Mouse (Mus musculus) CH12.LX (cell line): ENCODE measurements around the gene Trio. TPM values are rescaled to one million over a fixed set of nuclear protein-coding genes. Genes with fewer than 3 reads are reported as not detected.

Experiments
- DNase-seq: peaks from one replicate; pipeline ENCODE4 v3.0.0-alpha.2; 2013; ENCODE audit errors: extremely low read depth
- H3K27ac ChIP-seq: 2 replicates; pipeline ENCODE4 v1.5.1; 2012; ENCODE audit warnings: low read depth, mild to moderate bottlenecking, control low read depth, moderate library complexity; ENCODE audit not compliant: insufficient read depth
- H3K27me3 ChIP-seq: replicated peaks from 2 replicates; pipeline ENCODE3; 2012; ENCODE audit warnings: inconsistent platforms
- H3K36me3 ChIP-seq, 2 experiments: replicated peaks in 1 of 2; 2 replicates each; pipeline versions ENCODE3 to v1.6.1; 2012; ENCODE audit warnings: inconsistent platforms in 1 of 2, low read length in 1 of 2, mild to moderate bottlenecking in 1 of 2, mixed read lengths in 1 of 2, moderate library complexity in 1 of 2; ENCODE audit not compliant: control insufficient read depth in 1 of 2, insufficient read depth in 1 of 2
- H3K4me1 ChIP-seq, 2 experiments: 2 replicates each; pipeline ENCODE4 v1.6.1; 2012; ENCODE audit warnings: inconsistent platforms in 1 of 2, moderate library complexity in 1 of 2; ENCODE audit not compliant: insufficient read depth in 2 of 2, control insufficient read depth in 1 of 2
- H3K4me2 ChIP-seq: 2 replicates; pipeline ENCODE4 v1.6.1; 2012; ENCODE audit warnings: low read depth, mild to moderate bottlenecking, control low read depth; ENCODE audit not compliant: poor library complexity, insufficient read depth, severe bottlenecking
- H3K4me3 ChIP-seq, 3 experiments: fragments of 150-350 bp in 1 of 3; sonication (generic) in 1 of 3; replicated peaks in 1 of 3; 2 replicates each; pipeline versions ENCODE3 to v1.5.1; 2011 to 2012; ENCODE audit warnings: low read depth in 2 of 3, low read length in 2 of 3, mild to moderate bottlenecking in 2 of 3, moderate library complexity in 2 of 3, control low read depth in 1 of 3, improper control_type of control experiment in 1 of 3, inconsistent platforms in 1 of 3, mixed read lengths in 1 of 3; ENCODE audit not compliant: poor library complexity in 1 of 3
- H3K79me2 ChIP-seq: replicated peaks from 2 replicates; pipeline ENCODE4 v1.6.1; 2012; ENCODE audit warnings: mild to moderate bottlenecking, moderate library complexity; ENCODE audit not compliant: control insufficient read depth, poor library complexity, insufficient read depth, severe bottlenecking; ENCODE audit errors: extremely low read depth
- H3K9ac ChIP-seq: 2 replicates; pipeline ENCODE4 v1.6.1; 2012; ENCODE audit warnings: low read depth, mild to moderate bottlenecking, control low read depth, moderate library complexity; ENCODE audit not compliant: insufficient read depth
- H3K9me3 ChIP-seq: replicated peaks from 2 replicates; pipeline ENCODE3; 2012; ENCODE audit warnings: low read length, inconsistent platforms, mixed read lengths
- BHLHE40 ChIP-seq: IDR thresholded peaks from 2 replicates; pipeline ENCODE4 v1.6.1; 2011; ENCODE audit warnings: mild to moderate bottlenecking, low read depth, low read length, improper control_type of control experiment
- CHD2 ChIP-seq: IDR thresholded peaks from 2 replicates; pipeline ENCODE4 v1.6.1; 2011; ENCODE audit warnings: low read length, improper control_type of control experiment
- ELF1 ChIP-seq: IDR thresholded peaks from 2 replicates; pipeline ENCODE4 v1.6.1; 2014; ENCODE audit warnings: low read depth, mild to moderate bottlenecking, inconsistent platforms, low read length, improper control_type of control experiment
- EP300 ChIP-seq: IDR thresholded peaks from 2 replicates; pipeline ENCODE4 v1.6.1; 2011; ENCODE audit warnings: low read length, improper control_type of control experiment
- HCFC1 ChIP-seq: IDR thresholded peaks from 2 replicates; pipeline ENCODE4 v1.6.1; 2012; ENCODE audit warnings: low read depth, mild to moderate bottlenecking, inconsistent platforms, low read length, improper control_type of control experiment
- JUN ChIP-seq: IDR thresholded peaks from 2 replicates; pipeline ENCODE4 v1.6.1; 2011; ENCODE audit warnings: low read depth, mild to moderate bottlenecking, low read length, improper control_type of control experiment, moderate library complexity; ENCODE audit not compliant: insufficient read depth
- MAFK ChIP-seq: IDR thresholded peaks from 2 replicates; pipeline ENCODE4 v1.6.1; 2011; ENCODE audit warnings: low read length, improper control_type of control experiment; ENCODE audit not compliant: insufficient replicate concordance
- MAX ChIP-seq: IDR thresholded peaks from 2 replicates; pipeline ENCODE4 v1.6.1; 2011; ENCODE audit warnings: low read length, improper control_type of control experiment
- MEF2A ChIP-seq: IDR thresholded peaks from 2 replicates; pipeline ENCODE4 v1.6.1; 2014; ENCODE audit warnings: low read depth, mild to moderate bottlenecking, inconsistent platforms, low read length, improper control_type of control experiment, borderline replicate concordance
- NRF1 ChIP-seq: IDR thresholded peaks from 2 replicates; pipeline ENCODE4 v1.6.1; 2014; ENCODE audit warnings: low read depth, mild to moderate bottlenecking, inconsistent platforms, low read length, improper control_type of control experiment, moderate library complexity
- POLR2AphosphoS2 ChIP-seq: IDR thresholded peaks from 2 replicates; pipeline ENCODE4 v1.6.1; 2011; ENCODE audit warnings: low read depth, low read length, improper control_type of control experiment
- SMC3 ChIP-seq: IDR thresholded peaks from 2 replicates; pipeline ENCODE4 v1.6.1; 2011; ENCODE audit warnings: low read depth, low read length, improper control_type of control experiment
- TCF12 ChIP-seq: IDR thresholded peaks from 2 replicates; pipeline ENCODE4 v1.6.1; 2014; ENCODE audit warnings: low read depth, mild to moderate bottlenecking, inconsistent platforms, low read length, improper control_type of control experiment
- UBTF ChIP-seq: IDR thresholded peaks from 2 replicates; pipeline ENCODE4 v1.6.1; 2012; ENCODE audit warnings: low read depth, mild to moderate bottlenecking, inconsistent platforms, low read length, improper control_type of control experiment, moderate library complexity
- USF1 ChIP-seq: IDR thresholded peaks from 2 replicates; pipeline ENCODE4 v1.6.1; 2014; ENCODE audit warnings: low read depth, mild to moderate bottlenecking, inconsistent platforms, low read length, improper control_type of control experiment
- dilution Hi-C: fragments of 300-500 bp; cut with MboI; formaldehyde crosslinking; loops from 2 replicates; pipeline ENCODE4 v1.14.3; 2020; ENCODE audit warnings: low sequenced_read_pairs; ENCODE audit not compliant: extremely low pct_unique_long_range_greater_than_20kb, extremely low pct_ligation_motif_present
- in situ Hi-C: fragments of 300-500 bp; cut with MboI; formaldehyde crosslinking; loops from 3 replicates; pipeline ENCODE4 v1.14.3; 2019; ENCODE audit warnings: low sequenced_read_pairs, low pct_ligation_motif_present, low pct_unique_long_range_greater_than_20kb, mixed read lengths
- polyA plus RNA-seq: library from polyadenylated mRNA; unstranded; fragments of >175 nt; gene quantifications from 2 replicates; pipeline ENCODE4 v1.2.1, GENCODE M21; 2012; ENCODE audit warnings: low read depth; ENCODE audit not compliant: insufficient read length
- total RNA-seq, 2 experiments: library from RNA; depleted of rRNA; stranded (reverse); fragments of 300-350 nt in 1 of 2; fragments of >200 nt in 1 of 2; gene quantifications; 2 replicates each; pipeline ENCODE4 v1.2.3; 2012 to 2014

Trio gene
- total and polyA plus RNA-seq, 3 experiments: 3.9 to 17.5 (median 4.3) TPM

DNA sequence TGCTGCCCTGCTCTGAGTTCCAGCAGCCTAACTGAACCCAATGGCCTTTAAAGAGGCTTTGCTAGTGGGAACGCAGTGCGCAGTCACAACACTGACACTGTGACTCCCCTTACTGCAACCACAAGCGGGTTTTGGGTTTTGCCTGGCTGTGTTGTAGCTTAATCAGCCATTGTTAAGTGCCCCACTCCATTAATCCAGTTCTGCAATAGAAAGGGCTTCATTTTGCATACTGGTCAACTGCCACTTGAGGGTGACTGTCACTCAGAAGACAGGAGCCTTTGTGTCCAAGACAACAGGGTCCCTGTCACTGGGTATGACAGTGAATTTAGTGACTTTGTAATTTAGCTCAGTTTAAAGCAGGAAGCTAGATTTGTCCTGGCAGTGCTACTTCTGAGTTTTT lies 23.1 kb downstream of the Trio start:
- TF ChIP-seq ELF1 (no peak), BHLHE40 (no peak), EP300 (no peak), CHD2 (no peak), NRF1 (no peak), MEF2A (no peak), HCFC1 (no peak), JUN (no peak), POLR2AphosphoS2 (no peak), UBTF (no peak), USF1 (no peak), SMC3 (no peak), TCF12 (no peak)
- H3K9me3 ChIP-seq: no peaks in the 10 kb centered on the region
- no peaks in the 10 kb centered on the region for H3K36me3 ChIP-seq
- in situ Hi-C loops: no loop called here
- dilution Hi-C loops: no loop called here
- no peak overlapping the region for H3K4me3 ChIP-seq
- H3K4me2 ChIP-seq: no peak overlapping the region
- no peaks in the 10 kb centered on the region for H3K27me3 ChIP-seq
- DNase-seq: no peak
- no peak overlapping the region for H3K27ac ChIP-seq
- peaks cover 0 to 25% of the 10 kb centered on the region in 2 experiments; a peak in 2 of 4 replicates for H3K4me1 ChIP-seq
- no peak overlapping the region for H3K9ac ChIP-seq
- no peaks in the 10 kb centered on the region for H3K79me2 ChIP-seq

DNA sequence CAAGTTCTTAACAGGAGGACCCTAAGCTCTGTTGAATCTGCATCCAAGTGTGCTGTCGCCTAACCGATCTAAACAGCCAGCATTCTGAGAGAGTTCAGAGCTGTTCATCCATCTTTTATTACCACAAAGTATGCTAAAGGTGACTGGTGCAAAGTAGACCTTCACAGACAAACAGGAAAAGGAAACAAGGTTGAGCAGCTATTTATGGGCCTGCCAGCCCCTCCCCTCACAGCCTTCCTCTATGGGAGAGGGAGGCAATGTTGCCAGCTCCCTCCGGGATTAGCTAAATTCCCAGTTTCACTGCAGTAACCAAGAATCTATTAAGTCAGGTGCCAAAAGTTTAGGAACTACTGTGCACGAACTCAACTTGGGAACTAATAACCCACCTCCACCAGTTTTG lies 24.3 kb downstream of the Trio start:
- H3K4me2 ChIP-seq: no peak overlapping the region
- in situ Hi-C loops (no loop called here), dilution Hi-C loops (no loop called here)
- H3K4me3 ChIP-seq: no peak overlapping the region
- no peak for TF ChIP-seq POLR2AphosphoS2
- no peak for TF ChIP-seq HCFC1
- no peak for TF ChIP-seq MAX
- TF ChIP-seq MAFK: no peak
- no peaks in the 10 kb centered on the region for H3K9me3 ChIP-seq
- H3K27me3 ChIP-seq: no peaks in the 10 kb centered on the region
- no peaks in the 10 kb centered on the region for H3K79me2 ChIP-seq
- no peak overlapping the region for H3K27ac ChIP-seq
- H3K4me1 ChIP-seq: peaks cover 0 to 15% of the 10 kb centered on the region in 2 experiments; a peak in 2 of 4 replicates
- no peak for DNase-seq
- H3K36me3 ChIP-seq: no peaks in the 10 kb centered on the region
- no peak overlapping the region for H3K9ac ChIP-seq
